Mouse (Mus musculus) mouse trophoblast stem cell (cell line): Measurements from ENCODE around the gene Alcam.

Source experiments
- in situ Hi-C, 2 experiments: fragments of 300-500 bp; cut with MseI, MboI; formaldehyde crosslinking; loops; 2 replicates in 1 of 2; 3 replicates in 1 of 2; pipeline ENCODE4 v1.15.1; 2025

Gene Alcam

GRCm38 (mm10) chr16:52453971-52454514, at the start of gene Alcam:
Alcam (minus strand) TSS chr16:52454074.
- in situ Hi-C loops, result no loop called here

- in situ Hi-C loops, result no loop called here
Observed at GRCm38 (mm10) chr16:52498757-52499335, 45.0 kb upstream of the Alcam start.

- in situ Hi-C loops, result no loop called here
Observed at GRCm38 (mm10) chr16:52490542-52490941, 36.7 kb upstream of the Alcam start.

GRCm38 (mm10) chr16:52474235-52474634, 20.4 kb upstream of the Alcam start:
- in situ Hi-C loops, result no loop called here

- in situ Hi-C loops, result no loop called here
Observed at GRCm38 (mm10) chr16:52473089-52473488, 19.2 kb upstream of the Alcam start.

DNA sequence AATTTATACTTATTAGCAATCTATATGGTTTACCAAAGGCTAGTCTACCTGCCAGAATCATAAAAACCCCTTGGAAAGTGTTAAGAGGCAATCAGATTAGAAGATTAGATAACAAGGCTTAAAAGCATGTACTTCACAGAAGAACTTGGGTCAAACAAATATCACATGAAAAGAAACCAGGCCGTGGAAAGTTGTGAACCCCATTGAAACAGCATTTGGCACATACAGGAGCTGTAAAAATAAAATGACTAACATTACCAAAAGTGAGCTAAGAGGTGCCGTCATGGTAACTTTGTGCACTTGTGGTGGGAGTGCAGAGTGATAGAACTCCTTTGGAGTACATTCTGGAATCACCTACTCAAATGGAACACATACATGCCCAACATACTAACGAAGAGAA, 18.8 kb upstream of the Alcam start:
- in situ Hi-C loops, result no loop called here

GRCm38 (mm10) chr16:52472059-52472458, 18.2 kb upstream of the Alcam start:
- in situ Hi-C loops, result no loop called here

DNA sequence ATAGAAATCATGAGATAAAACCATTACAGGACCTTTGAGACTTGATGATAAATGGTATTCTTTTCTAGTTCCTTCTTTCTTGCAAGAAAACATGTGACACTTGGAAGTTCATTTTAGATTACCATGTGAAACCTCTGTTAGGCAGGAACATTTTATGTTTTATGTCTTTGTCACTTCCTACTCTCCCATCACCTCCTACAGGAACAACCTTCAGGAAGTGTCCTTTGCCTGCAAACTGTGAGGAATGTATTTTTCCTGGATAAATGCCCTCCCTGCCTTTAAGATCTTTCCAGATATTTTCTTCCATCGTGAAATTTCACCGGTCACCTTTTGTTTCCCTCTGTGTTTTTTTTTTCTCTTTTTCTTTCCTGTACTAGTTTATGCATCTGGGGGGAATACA, 17.0 kb upstream of the Alcam start:
- in situ Hi-C loops, result no loop called here

DNA sequence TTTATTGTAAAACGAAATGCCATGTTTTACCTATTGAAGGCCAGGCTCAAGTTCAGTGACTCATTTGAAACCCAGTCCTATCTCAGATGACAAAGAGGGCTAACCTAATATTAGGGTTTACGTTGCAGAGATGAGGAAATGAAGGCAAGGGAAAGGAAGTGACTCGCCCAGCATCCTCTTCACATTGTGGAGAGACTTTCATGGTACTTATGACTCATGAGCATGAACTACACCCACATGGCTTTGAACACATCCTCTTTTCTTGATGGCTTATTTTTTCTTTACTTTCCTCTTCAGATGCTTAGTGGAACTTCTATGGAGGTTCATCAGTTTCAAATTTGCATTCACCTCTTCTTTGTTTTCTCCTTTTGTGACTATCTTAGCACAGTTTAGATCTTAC, 16.4 kb upstream of the Alcam start:
- in situ Hi-C loops, result no loop called here

DNA sequence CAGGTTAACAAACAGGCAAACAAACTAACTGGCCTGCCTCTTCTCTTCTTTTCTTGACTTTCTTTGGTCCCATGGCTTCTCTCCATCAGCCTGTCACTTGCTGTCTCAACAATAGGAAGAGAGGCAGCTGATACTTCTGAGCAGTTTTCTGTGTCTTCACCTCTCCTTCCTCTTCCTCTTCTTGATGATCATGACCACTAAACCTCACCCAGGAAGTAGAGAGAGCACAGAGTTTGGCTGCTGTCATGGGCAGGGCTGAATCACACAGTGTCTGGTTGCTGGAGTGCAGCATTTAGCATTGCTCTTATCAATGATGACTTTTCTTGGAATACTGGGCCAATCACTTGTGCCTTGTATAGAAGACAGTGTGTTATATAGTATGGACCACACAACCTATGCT, 14.6 kb upstream of the Alcam start:
- in situ Hi-C loops, result no loop called here

DNA sequence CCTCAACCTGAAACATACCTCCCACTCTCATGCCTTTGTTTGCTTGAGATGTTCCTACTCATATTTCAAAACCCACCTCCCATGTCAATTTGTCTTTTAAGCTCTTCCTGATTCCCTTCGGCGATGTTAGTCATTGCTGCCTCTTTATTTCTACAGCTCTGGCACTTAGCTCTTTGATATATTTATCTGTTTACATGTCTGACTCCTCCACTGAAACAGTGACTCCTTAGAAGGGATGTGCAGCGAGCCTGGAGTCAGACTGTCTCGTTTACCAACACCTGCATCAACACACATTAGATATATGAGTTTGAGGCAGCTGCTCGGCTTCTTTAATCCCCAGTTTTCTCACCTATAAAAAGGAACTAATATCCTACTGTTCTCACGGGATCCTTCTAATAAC, 12.9 kb upstream of the Alcam start:
- in situ Hi-C loops, result no loop called here

- in situ Hi-C loops, result no loop called here
Observed at GRCm38 (mm10) chr16:52464597-52464996, 10.7 kb upstream of the Alcam start.

GRCm38 (mm10) chr16:52452862-52453715, 785 bp downstream of the Alcam start:
- in situ Hi-C loops, result no loop called here

- in situ Hi-C loops, result no loop called here
Observed at GRCm38 (mm10) chr16:52452477-52452831, 1.4 kb downstream of the Alcam start.

GRCm38 (mm10) chr16:52451786-52452476, 1.9 kb downstream of the Alcam start:
- in situ Hi-C loops, result no loop called here

GRCm38 (mm10) chr16:52451101-52451785, 2.6 kb downstream of the Alcam start:
- in situ Hi-C loops, result no loop called here

GRCm38 (mm10) chr16:52450245-52451100, 3.4 kb downstream of the Alcam start:
- in situ Hi-C loops, result no loop called here

DNA sequence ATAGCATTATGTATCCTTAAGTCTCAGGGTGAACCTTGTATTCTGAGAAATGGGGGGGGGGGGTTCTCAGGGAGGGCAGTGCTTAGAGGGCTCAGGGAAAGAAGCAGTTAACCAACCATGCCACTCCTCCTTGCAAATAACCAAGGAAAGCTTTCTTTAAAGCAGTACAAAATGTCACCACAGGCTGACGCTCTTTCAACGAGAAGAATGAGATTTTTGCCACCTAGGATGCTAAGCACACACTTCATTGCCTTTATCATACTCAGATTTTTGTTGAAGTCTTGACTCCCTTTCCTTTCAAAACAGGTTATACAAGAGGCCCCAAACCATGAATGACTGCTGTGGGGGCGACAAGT, 4.0 kb downstream of the Alcam start:
- in situ Hi-C loops, result no loop called here

GRCm38 (mm10) chr16:52445984-52446383, 7.9 kb downstream of the Alcam start:
- in situ Hi-C loops, result no loop called here

DNA sequence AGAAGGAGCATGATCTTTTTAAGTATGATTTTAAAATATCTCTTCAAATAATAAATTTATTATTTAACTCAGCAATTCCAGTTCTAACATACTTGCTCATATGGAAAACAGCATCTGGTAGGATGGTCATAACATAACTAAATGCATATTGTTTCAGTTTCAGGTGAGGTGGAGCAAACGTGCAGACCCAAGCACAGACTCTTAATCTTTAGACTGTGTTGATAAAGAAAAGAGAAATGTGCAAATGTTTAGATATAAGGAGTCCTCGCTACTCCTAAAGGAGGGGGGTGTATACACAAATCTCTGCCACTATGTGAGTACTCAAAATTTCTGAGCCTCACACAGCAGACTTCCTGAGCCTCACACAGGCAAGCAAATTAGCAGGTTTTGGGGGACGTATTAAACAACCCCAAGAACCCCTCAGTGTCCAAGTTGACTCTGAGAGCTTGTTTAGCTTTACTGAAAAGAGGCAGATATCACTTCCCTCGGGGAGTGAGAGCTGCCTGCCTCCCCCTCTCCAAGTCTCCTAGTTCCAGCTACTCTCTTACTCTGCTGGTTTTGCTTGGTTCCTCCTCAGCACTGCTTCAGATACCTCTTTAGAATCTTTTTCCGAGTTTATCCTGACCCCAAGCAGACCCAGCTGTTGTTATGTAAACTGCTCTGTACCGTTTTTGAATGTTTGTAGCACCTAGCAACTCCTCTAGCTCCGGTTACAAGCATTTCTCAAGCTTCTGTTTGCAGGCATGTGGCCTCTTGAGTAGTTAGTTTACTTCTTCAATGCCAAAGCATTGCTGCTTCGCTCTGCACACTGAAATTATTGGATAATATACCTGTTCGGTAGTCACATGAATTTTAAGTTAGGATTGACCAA, 10.0 kb downstream of the Alcam start:
- in situ Hi-C loops, result no loop called here
